Mouse (Mus musculus): ENCODE results near the gene Hist1h2bm.
A peak's percentile ranks its signal among the peaks of the same experiment; 100 is the strongest.
"Not testable (repeated sequence)": the region's sequence is repeated elsewhere in the genome, so short reads cannot be mapped to it uniquely, and the experiment has no call there.

Hist1h2bm gene

GRCm38 (mm10) chr13:21727948-21728572 lies 6.2 kb downstream of the Hist1h2bm start:
- DNase-seq (ENCODE audit: low spot score): no peak

GRCm38 (mm10) chr13:21729544-21729943 lies 7.7 kb downstream of the Hist1h2bm start:
- no peak for DNase-seq (ENCODE audit: low spot score)

GRCm38 (mm10) chr13:21733466-21733865 lies 11.6 kb downstream of the Hist1h2bm start:
- DNase-seq (ENCODE audit: low spot score): no peak

- no peak for DNase-seq (ENCODE audit: low spot score)
Observed at GRCm38 (mm10) chr13:21734010-21734905, 12.4 kb downstream of the Hist1h2bm start.

- DNase-seq (ENCODE audit: low spot score): not testable (repeated sequence)
Observed at GRCm38 (mm10) chr13:21734906-21735767, 13.3 kb downstream of the Hist1h2bm start, which contains the start of gene Hist1h4j. Hist1h4j (plus strand) TSS chr13:21735064.

GRCm38 (mm10) chr13:21745006-21745405 lies 23.2 kb downstream of the Hist1h2bm start:
- no peak for DNase-seq (ENCODE audit: low spot score)

GRCm38 (mm10) chr13:21749387-21750158 lies 27.7 kb downstream of the Hist1h2bm start:
- DNase-seq (ENCODE audit: low spot score): no peak

- DNase-seq (ENCODE audit: low spot score): peak; percentile 90
Observed at GRCm38 (mm10) chr13:21750159-21751017, 28.5 kb downstream of the Hist1h2bm start, which contains the start of gene Hist1h4k. Hist1h4k (minus strand) TSS chr13:21750505.

GRCm38 (mm10) chr13:21751417-21751816 lies 29.6 kb downstream of the Hist1h2bm start:
- no peak for DNase-seq (ENCODE audit: low spot score)

- no peak for DNase-seq (ENCODE audit: low spot score)
Observed at GRCm38 (mm10) chr13:21751827-21752226, 30.0 kb downstream of the Hist1h2bm start.

GRCm38 (mm10) chr13:21752356-21752755 lies 30.5 kb downstream of the Hist1h2bm start:
- DNase-seq (ENCODE audit: low spot score): no peak

- DNase-seq (ENCODE audit: low spot score): no peak
Observed at GRCm38 (mm10) chr13:21753051-21753523, 31.2 kb downstream of the Hist1h2bm start.

GRCm38 (mm10) chr13:21753524-21754285 lies 31.9 kb downstream of the Hist1h2bm start, which contains the start of the genes Hist1h2ak and Hist1h2bn:
Hist1h2ak (minus strand) TSS chr13:21753827.
Hist1h2bn (plus strand) TSS chr13:21754123.
- DNase-seq (ENCODE audit: low spot score): peak; percentile 86

- not testable (repeated sequence) for DNase-seq (ENCODE audit: low spot score)
Observed at GRCm38 (mm10) chr13:21754294-21755001, 32.6 kb downstream of the Hist1h2bm start.

- DNase-seq (ENCODE audit: low spot score): no peak
Observed at GRCm38 (mm10) chr13:21755707-21756106, 33.9 kb downstream of the Hist1h2bm start.
